Mouse (Mus musculus) forebrain, embryonic 16.5 days (tissue): ENCODE measurements around the gene Lrmda. TPM values are rescaled to one million over a fixed set of nuclear protein-coding genes. Genes with fewer than 3 reads are reported as not detected.
A peak's percentile ranks its signal among the peaks of the same experiment; 100 is the strongest.

ENCODE experiments used
- ATAC-seq: fragments of 200-750 bp; cut with Nextera tagmentation; 2 replicates; pipeline ENCODE4 v1.8.0; 2017; ENCODE audit warnings: mild to moderate bottlenecking, moderate library complexity
- H3K27ac ChIP-seq: fragments of 300-500 bp; sonication (generic); 2 replicates; pipeline ENCODE4 v1.5.1; 2014; ENCODE audit warnings: low read length, control low read depth
- H3K27me3 ChIP-seq: fragments of 300-500 bp; sonication (generic); replicated peaks from 2 replicates; pipeline ENCODE4 v1.6.1; 2014; ENCODE audit warnings: low read length; ENCODE audit not compliant: control insufficient read depth, insufficient read depth
- H3K36me3 ChIP-seq: fragments of 300-500 bp; sonication (generic); 2 replicates; pipeline ENCODE4 v1.6.1; 2014; ENCODE audit not compliant: control insufficient read depth, insufficient read depth
- H3K4me1 ChIP-seq: fragments of 300-500 bp; sonication (generic); replicated peaks from 2 replicates; pipeline ENCODE4 v1.6.1; 2014; ENCODE audit warnings: low read length; ENCODE audit not compliant: control insufficient read depth, insufficient read depth
- H3K4me2 ChIP-seq: fragments of 300-500 bp; sonication (generic); 2 replicates; pipeline ENCODE4 v1.6.1; 2014; ENCODE audit warnings: mild to moderate bottlenecking, low read length, control low read depth
- H3K4me3 ChIP-seq: fragments of 300-500 bp; sonication (generic); replicated peaks from 2 replicates; pipeline ENCODE4 v1.5.1; 2014; ENCODE audit warnings: mild to moderate bottlenecking, low read length, control low read depth
- H3K9ac ChIP-seq: fragments of 300-500 bp; sonication (generic); replicated peaks from 2 replicates; pipeline ENCODE4 v1.6.1; 2014; ENCODE audit warnings: low read depth, low read length, control low read depth
- H3K9me3 ChIP-seq: fragments of 300-500 bp; sonication (generic); 2 replicates; pipeline ENCODE4 v1.6.1; 2016; ENCODE audit warnings: low read length; ENCODE audit not compliant: control insufficient read depth
- WGBS: fragments of 180-500 bp; shearing (Covaris S2); extraction: QIAGEN DNeasy Blood & Tissue Kit; methylation state at CpG from one replicate; pipeline ENCODE4 v1.1.7; 2014; 5-methylcytosine and 5-hydroxymethylcytosine counted together
- polyA plus RNA-seq: library from polyadenylated mRNA; unstranded; fragments of >200 nt; fragmentation: Nextera tagmentation; extraction: Ambion mirVana; gene quantifications from 2 replicates; pipeline ENCODE4 v1.2.1, GENCODE M21; 2015

The Lrmda gene
- polyA plus RNA-seq, 1 experiment from 2014 or later = not detected

GRCm38 (mm10) chr14:22509747-22510530 lies 490.4 kb downstream of the Lrmda start:
- Histone ChIP-seq H3K27ac (no peak overlapping the region), H3K27me3 (peaks cover 9% of the 10 kb centered on the region), H3K4me2 (no peak overlapping the region), H3K9me3 (no peaks in the 10 kb centered on the region), H3K9ac (no peak overlapping the region), H3K4me3 (no peak overlapping the region), H3K4me1 (peaks cover 6% of the 10 kb centered on the region), H3K36me3 (no peaks in the 10 kb centered on the region)
- ATAC-seq = no peak
- WGBS = 79% methylated on average over 6 of the region's 6 CpGs

DNA sequence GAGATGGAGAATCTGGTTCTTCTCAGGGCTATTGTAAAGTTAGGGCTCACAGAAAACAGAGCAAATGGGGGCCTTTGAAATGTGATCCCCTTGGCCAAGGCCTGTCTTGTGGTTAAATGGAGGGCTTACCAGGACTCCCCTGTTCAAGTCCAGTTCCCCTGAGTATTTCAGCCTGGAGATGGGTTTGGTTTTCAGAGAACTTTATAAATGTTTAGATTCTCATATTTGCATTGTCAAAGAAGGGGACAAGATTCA lies 490.9 kb downstream of the Lrmda start:
- ATAC-seq = no peak

DNA sequence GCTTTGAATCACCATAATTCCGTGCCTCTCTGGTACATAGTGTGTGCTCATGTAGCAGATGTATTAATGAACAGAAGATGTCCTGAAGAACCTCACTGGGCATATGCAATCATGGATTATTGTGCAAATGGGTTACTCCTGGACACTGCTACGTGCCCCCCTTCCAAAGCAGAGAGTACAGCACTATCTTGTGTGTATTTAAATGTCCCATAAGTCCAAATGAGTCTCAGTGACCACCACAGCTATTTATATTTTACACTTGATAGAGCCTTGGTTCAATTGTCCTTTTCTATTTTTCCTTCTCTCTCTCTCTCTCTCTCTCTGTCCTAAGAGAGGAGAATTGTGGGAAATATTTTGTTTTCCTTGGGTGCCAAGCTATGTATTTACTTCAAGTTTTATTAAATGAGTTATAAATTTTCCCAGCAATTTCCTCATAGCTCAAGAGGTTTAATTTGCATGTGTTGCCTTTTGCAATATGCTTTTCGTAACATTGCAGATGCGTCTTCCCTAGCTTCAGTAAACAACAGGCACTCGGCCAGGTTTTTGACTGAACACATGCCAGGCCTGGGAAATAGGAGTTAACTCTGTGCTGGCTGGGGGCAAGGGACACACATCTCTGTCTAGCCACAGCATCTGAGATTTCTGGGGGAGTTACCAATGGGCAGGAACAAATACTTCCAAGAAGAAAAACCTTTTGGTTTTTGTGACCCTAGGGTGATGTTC lies 495.0 kb downstream of the Lrmda start:
- WGBS = 47% methylated on average over 5 of the region's 5 CpGs
- Histone ChIP-seq H3K9ac (no peak overlapping the region), H3K4me2 (no peak overlapping the region), H3K36me3 (no peaks in the 10 kb centered on the region), H3K9me3 (peaks cover 5% of the 10 kb centered on the region; the same call in 1 of the 2 replicates), H3K27me3 (peaks cover 8% of the 10 kb centered on the region), H3K27ac (no peak overlapping the region), H3K4me1 (peaks cover 3% of the 10 kb centered on the region; the same call in 1 of the 2 replicates), H3K4me3 (no peak overlapping the region)
- ATAC-seq = peak; percentile 81

More for the DNA sequence above, 490.9 kb downstream of the Lrmda start:
- H3K27ac ChIP-seq = no peak overlapping the region
- H3K4me2 ChIP-seq = no peak overlapping the region
- peaks cover 6% of the 10 kb centered on the region for H3K4me1 ChIP-seq
- H3K9ac ChIP-seq = no peak overlapping the region
- H3K4me3 ChIP-seq = no peak overlapping the region
- peaks cover 9% of the 10 kb centered on the region for H3K27me3 ChIP-seq
- no peaks in the 10 kb centered on the region for H3K36me3 ChIP-seq
- H3K9me3 ChIP-seq = no peaks in the 10 kb centered on the region

DNA sequence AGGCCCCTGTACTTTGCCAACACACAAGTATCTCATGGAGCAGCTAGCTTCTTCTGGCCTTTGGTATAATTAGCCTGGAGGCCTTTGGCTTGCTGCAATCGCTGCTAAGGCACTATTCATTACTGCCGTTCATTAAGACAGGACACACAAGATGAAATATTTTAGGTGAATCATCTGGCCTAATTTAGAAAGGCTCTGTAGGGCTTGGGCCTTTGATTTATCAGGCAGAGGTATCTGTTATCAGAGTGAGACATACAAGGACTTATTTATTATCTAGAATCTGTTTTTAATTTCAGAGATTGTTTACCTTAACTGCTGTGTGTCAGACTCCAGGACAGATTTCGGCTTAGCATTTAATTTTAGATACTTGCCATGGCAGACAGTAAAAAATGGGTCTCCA lies 511.2 kb downstream of the Lrmda start:
- H3K36me3 ChIP-seq = no peaks in the 10 kb centered on the region
- ATAC-seq = no peak
- 59% methylated on average over 3 of the region's 3 CpGs for WGBS

GRCm38 (mm10) chr14:22533501-22533900 lies 514.0 kb downstream of the Lrmda start:
- ATAC-seq = no peak
- WGBS = 79% methylated on average over 3 of the region's 3 CpGs
- no peaks in the 10 kb centered on the region for H3K4me1 ChIP-seq
- H3K27me3 ChIP-seq = no peaks in the 10 kb centered on the region; the same call in 1 of the 2 replicates
- H3K27ac ChIP-seq = no peak overlapping the region
- no peak overlapping the region for H3K4me2 ChIP-seq
- H3K4me3 ChIP-seq = no peak overlapping the region
- H3K9me3 ChIP-seq = no peaks in the 10 kb centered on the region
- H3K9ac ChIP-seq = no peak overlapping the region
- H3K36me3 ChIP-seq = no peaks in the 10 kb centered on the region

More for the DNA sequence above, 511.2 kb downstream of the Lrmda start:
- H3K4me1 ChIP-seq = no peaks in the 10 kb centered on the region
- H3K27me3 ChIP-seq = no peaks in the 10 kb centered on the region; the same call in 1 of the 2 replicates
- H3K9ac ChIP-seq = no peak overlapping the region
- H3K27ac ChIP-seq = no peak overlapping the region
- no peak overlapping the region for H3K4me2 ChIP-seq
- H3K9me3 ChIP-seq = no peaks in the 10 kb centered on the region
- no peak overlapping the region for H3K4me3 ChIP-seq

DNA sequence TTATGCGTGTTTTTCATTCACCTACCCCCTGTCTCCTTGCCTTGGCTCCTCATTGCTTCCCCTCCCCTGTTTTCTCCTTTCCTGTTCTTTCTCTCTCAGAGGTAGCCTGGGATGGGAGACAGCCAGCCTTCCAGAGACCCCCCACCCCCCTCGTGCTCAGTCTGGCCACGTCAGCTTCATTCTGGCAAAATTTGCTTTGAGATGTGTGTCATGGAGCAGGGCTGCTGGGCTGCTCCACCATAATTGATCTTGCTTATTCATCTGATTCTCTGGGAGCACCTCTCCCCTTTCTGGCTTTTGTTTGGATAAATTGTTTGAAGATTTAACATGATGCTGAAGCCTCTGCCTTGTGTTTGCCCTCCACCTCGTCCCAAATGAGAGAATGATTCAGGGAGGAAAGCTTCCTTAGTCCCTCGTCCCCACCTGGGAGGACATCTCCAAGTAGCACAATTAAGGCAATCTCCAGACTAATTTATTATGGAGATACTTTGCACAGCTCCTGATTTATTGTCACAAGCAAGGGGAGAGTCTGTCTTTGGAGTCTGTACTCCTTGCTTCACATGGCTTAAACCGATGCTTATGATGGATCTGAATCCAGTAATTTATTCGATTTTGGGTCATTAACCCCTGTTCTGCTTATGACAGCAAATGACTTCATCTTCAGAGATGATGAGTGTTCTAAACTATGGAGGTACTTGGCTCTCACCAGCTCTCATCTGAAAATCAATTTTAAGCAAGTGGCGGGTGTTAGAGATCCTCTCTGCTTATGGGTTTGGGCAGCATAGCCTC lies 526.6 kb downstream of the Lrmda start:
- no peak for ATAC-seq
- H3K4me2 ChIP-seq = no peak overlapping the region
- H3K9me3 ChIP-seq = no peaks in the 10 kb centered on the region
- H3K4me1 ChIP-seq = no peaks in the 10 kb centered on the region; the same call in 1 of the 2 replicates
- no peak overlapping the region for H3K27ac ChIP-seq
- peaks cover 4% of the 10 kb centered on the region; the same call in 1 of the 2 replicates for H3K27me3 ChIP-seq
- no peak overlapping the region for H3K9ac ChIP-seq
- H3K36me3 ChIP-seq = no peaks in the 10 kb centered on the region
- 37% methylated on average over 8 of the region's 8 CpGs for WGBS
- H3K4me3 ChIP-seq = no peak overlapping the region

DNA sequence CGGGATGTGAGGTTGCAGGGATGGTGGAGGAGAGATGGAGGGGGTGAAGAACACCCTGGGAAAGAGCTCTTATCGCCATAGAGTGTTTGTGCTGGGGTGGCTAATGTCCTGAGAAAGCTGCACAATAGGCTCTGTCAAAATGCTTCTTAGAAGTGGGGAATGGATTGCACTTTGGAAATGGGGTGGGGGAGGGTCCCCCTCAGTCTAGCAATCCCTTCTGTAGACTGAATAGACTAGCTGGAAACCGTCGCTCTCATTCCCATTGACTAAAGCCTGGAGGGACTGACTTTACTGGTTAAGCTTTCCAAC lies 527.1 kb downstream of the Lrmda start:
- Histone ChIP-seq H3K9ac (no peak overlapping the region), H3K4me2 (no peak overlapping the region), H3K4me3 (no peak overlapping the region), H3K27me3 (peaks cover 4% of the 10 kb centered on the region; the same call in 1 of the 2 replicates), H3K27ac (no peak overlapping the region), H3K36me3 (no peaks in the 10 kb centered on the region), H3K4me1 (no peaks in the 10 kb centered on the region; the same call in 1 of the 2 replicates), H3K9me3 (no peaks in the 10 kb centered on the region)
- 21% methylated on average over 4 of the region's 4 CpGs for WGBS
- ATAC-seq = no peak

DNA sequence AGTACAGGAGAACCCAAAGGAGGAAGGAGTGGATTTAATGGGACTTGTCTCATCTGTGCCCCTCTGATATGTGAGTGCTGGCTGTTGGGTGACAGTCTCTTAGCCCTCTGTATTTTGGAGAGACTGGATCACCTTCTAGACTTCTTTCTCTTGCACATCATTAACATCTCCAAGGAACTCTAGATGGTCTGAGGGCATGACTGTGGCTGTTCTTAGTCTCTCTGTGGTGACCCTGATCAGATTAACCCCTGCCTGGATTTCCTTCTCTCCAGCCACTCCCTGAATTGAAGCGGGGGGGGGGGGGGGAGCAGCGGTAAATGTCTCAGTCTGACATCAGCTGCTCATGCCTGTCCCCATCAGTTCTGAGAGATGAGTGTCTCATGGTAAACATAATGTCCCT lies 528.8 kb downstream of the Lrmda start:
- Histone ChIP-seq H3K27me3 (peaks cover 4% of the 10 kb centered on the region; the same call in 1 of the 2 replicates), H3K4me3 (no peak overlapping the region), H3K36me3 (no peaks in the 10 kb centered on the region), H3K4me1 (peaks cover 9% of the 10 kb centered on the region; the same call in 1 of the 2 replicates), H3K9me3 (no peaks in the 10 kb centered on the region), H3K4me2 (no peak overlapping the region), H3K27ac (no peak overlapping the region), H3K9ac (no peak overlapping the region)
- ATAC-seq = no peak
- 17% methylated on average over 2 of the region's 2 CpGs for WGBS

GRCm38 (mm10) chr14:22549166-22549565 lies 529.7 kb downstream of the Lrmda start:
- Histone ChIP-seq H3K36me3 (no peaks in the 10 kb centered on the region), H3K27me3 (peaks cover 4% of the 10 kb centered on the region; the same call in 1 of the 2 replicates), H3K27ac (no peak overlapping the region), H3K9me3 (no peaks in the 10 kb centered on the region), H3K4me2 (no peak overlapping the region), H3K4me3 (no peak overlapping the region), H3K4me1 (peaks cover 9% of the 10 kb centered on the region; the same call in 1 of the 2 replicates), H3K9ac (no peak overlapping the region)
- WGBS = 94% methylated on average over 2 of the region's 2 CpGs
- no peak for ATAC-seq
